Mouse (Mus musculus): ENCODE data around the gene Hist1h4c. TPM values are rescaled to one million over a fixed set of nuclear protein-coding genes. Genes with fewer than 3 reads are reported as not detected.
"Not testable (repeated sequence)": the region's sequence is repeated elsewhere in the genome, so short reads cannot be mapped to it uniquely, and the experiment has no call there.

The Hist1h4c gene
- polyA plus RNA-seq, 1 experiment from 2014 or later, result 6.0 TPM

GRCm38 (mm10) chr13:23685121-23685861, 13.0 kb downstream of the Hist1h4c start:
- WGBS, result 12% methylated on average over 15 of the region's 15 CpGs
- Histone ChIP-seq H3K27ac (ENCODE audit: low read depth, low read length) (peak overlapping the region; percentile 98), H3K9ac (ENCODE audit: low read length) (peak overlapping the region; percentile 53), H3K4me2 (ENCODE audit: low read depth, low read length, severe bottlenecking) (peak overlapping the region; percentile 71), H3K36me3 (ENCODE audit: control insufficient read depth, insufficient read depth, low read length) (no peaks in the 10 kb centered on the region), H3K27me3 (ENCODE audit: control insufficient read depth, insufficient read depth, low read length) (no peaks in the 10 kb centered on the region), H3K4me1 (replicated peaks; ENCODE audit: control insufficient read depth, insufficient read depth, low read length) (0 out of 2 replicates have a peak, but pooled peaks cover 2% of the 10 kb centered on the region), H3K4me3 (ENCODE audit: low read depth, low read length) (peak overlapping the region; percentile 40), H3K9me3 (ENCODE audit: control insufficient read depth, low read length) (no peaks in the 10 kb centered on the region)
- no peak for ATAC-seq (replicated peaks; ENCODE audit: low FRiP score)
- peak; percentile 63 for DNase-seq (ENCODE audit: low spot score)

- peak overlapping the region; percentile 71 for H3K4me2 ChIP-seq (ENCODE audit: low read depth, low read length, severe bottlenecking)
- H3K9ac ChIP-seq (ENCODE audit: low read length), result peak overlapping the region; percentile 53
- not testable (repeated sequence) for H3K4me1 ChIP-seq (replicated peaks; ENCODE audit: control insufficient read depth, insufficient read depth, low read length); H3K9me3 ChIP-seq (ENCODE audit: control insufficient read depth, low read length); H3K27me3 ChIP-seq (ENCODE audit: control insufficient read depth, insufficient read depth, low read length); H3K36me3 ChIP-seq (ENCODE audit: control insufficient read depth, insufficient read depth, low read length)
- peak; percentile 62 for DNase-seq (ENCODE audit: low spot score)
- peak overlapping the region; percentile 40 for H3K4me3 ChIP-seq (ENCODE audit: low read depth, low read length)
- peak overlapping the region; percentile 98 for H3K27ac ChIP-seq (ENCODE audit: low read depth, low read length)
- ATAC-seq (replicated peaks; ENCODE audit: low FRiP score), result peak; percentile 25
- 0% methylated on average over 13 of the region's 37 CpGs for WGBS
These were observed 13.8 kb downstream of the Hist1h4c start for GRCm38 (mm10) chr13:23684295-23684945.

- ATAC-seq (replicated peaks; ENCODE audit: low FRiP score), result peak; percentile 100
These were observed 14.4 kb downstream of the Hist1h4c start, which contains the start of the genes Hist1h2ac and Hist1h2bc for GRCm38 (mm10) chr13:23683755-23684281. Hist1h2ac (minus strand) TSS chr13:23683948. Hist1h2bc (plus strand) TSS chr13:23684199.

GRCm38 (mm10) chr13:23682947-23683754, 15.1 kb downstream of the Hist1h4c start:
- Histone ChIP-seq H3K4me2 (ENCODE audit: low read depth, low read length, severe bottlenecking) (peak overlapping the region; percentile 46), H3K9ac (ENCODE audit: low read length) (peak overlapping the region; percentile 62), H3K27ac (ENCODE audit: low read depth, low read length) (peak overlapping the region; percentile 91), H3K4me3 (ENCODE audit: low read depth, low read length) (peak overlapping the region; percentile 40)
- not testable (repeated sequence) for H3K36me3 ChIP-seq (ENCODE audit: control insufficient read depth, insufficient read depth, low read length); H3K9me3 ChIP-seq (ENCODE audit: control insufficient read depth, low read length); H3K27me3 ChIP-seq (ENCODE audit: control insufficient read depth, insufficient read depth, low read length); H3K4me1 ChIP-seq (replicated peaks; ENCODE audit: control insufficient read depth, insufficient read depth, low read length)
- 13% methylated on average over 10 of the region's 30 CpGs for WGBS
- ATAC-seq (replicated peaks; ENCODE audit: low FRiP score) (peak; percentile 1), DNase-seq (ENCODE audit: low spot score) (peak; percentile 54)

More at GRCm38 (mm10) chr13:23683755-23684281, 14.4 kb downstream of the Hist1h4c start, which contains the start of the genes Hist1h2ac and Hist1h2bc:
- Histone ChIP-seq H3K4me3 (ENCODE audit: low read depth, low read length) (peak within 1 kb of the TSS; percentile 40), H3K27ac (ENCODE audit: low read depth, low read length) (peak within 1 kb of the TSS; percentile 98), H3K36me3 (ENCODE audit: control insufficient read depth, insufficient read depth, low read length) (no peaks in the 10 kb centered on the region), H3K27me3 (ENCODE audit: control insufficient read depth, insufficient read depth, low read length) (no peaks in the 10 kb centered on the region), H3K4me2 (ENCODE audit: low read depth, low read length, severe bottlenecking) (peak within 1 kb of the TSS; percentile 71), H3K9me3 (ENCODE audit: control insufficient read depth, low read length) (no peaks in the 10 kb centered on the region), H3K9ac (ENCODE audit: low read length) (peak within 1 kb of the TSS; percentile 62), H3K4me1 (replicated peaks; ENCODE audit: control insufficient read depth, insufficient read depth, low read length) (0 out of 2 replicates have a peak, but pooled peaks cover 2% of the 10 kb centered on the region)
- under 1% methylated on average over 30 of the region's 32 CpGs for WGBS
- DNase-seq (ENCODE audit: low spot score), result peak; percentile 90

GRCm38 (mm10) chr13:23682623-23682946, 15.7 kb downstream of the Hist1h4c start:
- Histone ChIP-seq H3K4me3 (ENCODE audit: low read depth, low read length) (peak overlapping the region; percentile 40), H3K36me3 (ENCODE audit: control insufficient read depth, insufficient read depth, low read length) (no peaks in the 10 kb centered on the region), H3K27me3 (ENCODE audit: control insufficient read depth, insufficient read depth, low read length) (no peaks in the 10 kb centered on the region), H3K9ac (ENCODE audit: low read length) (peak overlapping the region; percentile 62), H3K27ac (ENCODE audit: low read depth, low read length) (peak overlapping the region; percentile 91), H3K9me3 (ENCODE audit: control insufficient read depth, low read length) (no peaks in the 10 kb centered on the region), H3K4me2 (ENCODE audit: low read depth, low read length, severe bottlenecking) (peak overlapping the region; percentile 46), H3K4me1 (replicated peaks; ENCODE audit: control insufficient read depth, insufficient read depth, low read length) (0 out of 2 replicates have a peak, but pooled peaks cover 2% of the 10 kb centered on the region)
- ATAC-seq (replicated peaks; ENCODE audit: low FRiP score) (no peak), DNase-seq (ENCODE audit: low spot score) (no peak)
- 79% methylated on average over 1 of the region's 1 CpGs for WGBS

GRCm38 (mm10) chr13:23681990-23682582, 16.2 kb downstream of the Hist1h4c start:
- ATAC-seq (replicated peaks; ENCODE audit: low FRiP score), result no peak
- Histone ChIP-seq H3K9ac (ENCODE audit: low read length) (no peak overlapping the region), H3K4me3 (ENCODE audit: low read depth, low read length) (0 out of 2 replicates have a peak overlapping the region, but pooled peaks have one; percentile 40), H3K27me3 (ENCODE audit: control insufficient read depth, insufficient read depth, low read length) (no peaks in the 10 kb centered on the region), H3K4me2 (ENCODE audit: low read depth, low read length, severe bottlenecking) (no peak overlapping the region), H3K9me3 (ENCODE audit: control insufficient read depth, low read length) (no peaks in the 10 kb centered on the region), H3K36me3 (ENCODE audit: control insufficient read depth, insufficient read depth, low read length) (no peaks in the 10 kb centered on the region), H3K4me1 (replicated peaks; ENCODE audit: control insufficient read depth, insufficient read depth, low read length) (0 out of 2 replicates have a peak, but pooled peaks cover 2% of the 10 kb centered on the region), H3K27ac (ENCODE audit: low read depth, low read length) (peak overlapping the region; percentile 91; the same call in 1 of the 2 replicates)
- WGBS, result 84% methylated on average over 6 of the region's 6 CpGs
- DNase-seq (ENCODE audit: low spot score), result peak; percentile 50

GRCm38 (mm10) chr13:23662536-23662935, 35.7 kb downstream of the Hist1h4c start:
- no peak overlapping the region for H3K27ac ChIP-seq (ENCODE audit: low read depth, low read length)
- DNase-seq (ENCODE audit: low spot score), result no peak
- WGBS, result 79% methylated on average over 3 of the region's 3 CpGs
- no peaks in the 10 kb centered on the region for H3K4me1 ChIP-seq (replicated peaks; ENCODE audit: control insufficient read depth, insufficient read depth, low read length)
- no peaks in the 10 kb centered on the region for H3K27me3 ChIP-seq (ENCODE audit: control insufficient read depth, insufficient read depth, low read length)
- no peak overlapping the region for H3K4me3 ChIP-seq (ENCODE audit: low read depth, low read length)
- H3K4me2 ChIP-seq (ENCODE audit: low read depth, low read length, severe bottlenecking), result no peak overlapping the region
- H3K9ac ChIP-seq (ENCODE audit: low read length), result no peak overlapping the region
- no peaks in the 10 kb centered on the region for H3K9me3 ChIP-seq (ENCODE audit: control insufficient read depth, low read length)
- no peak for ATAC-seq (replicated peaks; ENCODE audit: low FRiP score)
- no peaks in the 10 kb centered on the region for H3K36me3 ChIP-seq (ENCODE audit: control insufficient read depth, insufficient read depth, low read length)

Measured in forebrain, embryonic 11.5 days (tissue).